Mouse (Mus musculus) thymus, postnatal 25 days (tissue): ENCODE data around the gene 1110059E24Rik.

ENCODE experiments used
- DNase-seq: peaks from one replicate; pipeline ENCODE4 v3.0.0; 2022

Gene 1110059E24Rik

DNA sequence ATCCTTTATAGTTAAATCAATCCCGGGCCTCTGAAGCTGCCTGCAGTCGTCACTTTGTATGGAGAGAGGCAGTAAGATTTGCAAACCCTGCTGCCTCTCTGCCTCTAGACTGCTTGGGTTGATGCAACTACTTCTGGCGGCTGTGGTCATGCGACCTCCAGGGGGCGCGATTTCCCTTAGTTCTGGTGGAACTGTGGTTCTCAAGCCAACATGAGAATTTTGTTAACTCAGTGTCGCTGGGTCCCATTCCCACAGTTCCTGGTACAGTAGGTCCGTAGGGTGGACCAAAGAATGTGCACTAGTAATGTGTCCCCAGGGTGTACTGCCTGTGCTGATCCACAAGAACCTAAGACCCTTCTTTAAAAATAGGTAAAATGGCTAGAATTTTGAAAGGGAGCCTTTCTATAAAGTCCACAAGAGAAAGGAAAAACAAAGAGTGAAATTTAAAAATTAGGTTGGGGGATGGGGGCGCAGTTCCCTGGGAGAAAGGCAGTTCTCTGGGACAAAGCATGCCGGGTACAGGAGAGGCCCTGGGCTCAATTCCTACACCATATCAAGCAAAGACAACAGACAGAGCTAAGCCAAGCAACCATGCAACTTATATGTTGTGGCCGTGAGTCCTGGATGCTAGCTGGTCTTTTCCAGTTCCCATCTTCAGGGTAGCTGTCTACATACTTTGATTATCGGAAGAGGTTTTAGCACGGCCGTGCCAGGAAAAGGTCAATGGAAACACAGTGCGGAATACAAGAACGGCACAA is 81.4 kb downstream of the 1110059E24Rik start:
- DNase-seq, result peak; percentile 83

DNA sequence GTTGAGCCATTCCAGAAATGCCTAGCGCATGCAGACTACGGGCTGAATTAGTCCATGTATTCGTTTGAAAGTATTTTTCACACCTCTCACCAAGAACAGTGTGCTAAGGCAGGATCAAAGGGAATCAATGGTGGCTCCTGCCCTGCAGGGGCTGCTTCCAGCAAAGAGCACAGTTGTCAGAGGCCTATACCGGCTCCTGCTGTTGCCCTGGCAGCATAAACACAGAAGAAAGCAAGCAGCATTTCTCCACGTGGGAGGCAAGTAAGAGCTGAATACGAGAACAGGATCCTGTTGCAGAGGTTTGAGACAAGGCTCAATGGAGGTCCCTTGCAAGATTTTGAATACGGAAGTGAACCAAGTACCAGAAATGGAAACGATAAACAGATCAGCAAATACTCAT is 82.0 kb downstream of the 1110059E24Rik start:
- DNase-seq, result no peak

DNA sequence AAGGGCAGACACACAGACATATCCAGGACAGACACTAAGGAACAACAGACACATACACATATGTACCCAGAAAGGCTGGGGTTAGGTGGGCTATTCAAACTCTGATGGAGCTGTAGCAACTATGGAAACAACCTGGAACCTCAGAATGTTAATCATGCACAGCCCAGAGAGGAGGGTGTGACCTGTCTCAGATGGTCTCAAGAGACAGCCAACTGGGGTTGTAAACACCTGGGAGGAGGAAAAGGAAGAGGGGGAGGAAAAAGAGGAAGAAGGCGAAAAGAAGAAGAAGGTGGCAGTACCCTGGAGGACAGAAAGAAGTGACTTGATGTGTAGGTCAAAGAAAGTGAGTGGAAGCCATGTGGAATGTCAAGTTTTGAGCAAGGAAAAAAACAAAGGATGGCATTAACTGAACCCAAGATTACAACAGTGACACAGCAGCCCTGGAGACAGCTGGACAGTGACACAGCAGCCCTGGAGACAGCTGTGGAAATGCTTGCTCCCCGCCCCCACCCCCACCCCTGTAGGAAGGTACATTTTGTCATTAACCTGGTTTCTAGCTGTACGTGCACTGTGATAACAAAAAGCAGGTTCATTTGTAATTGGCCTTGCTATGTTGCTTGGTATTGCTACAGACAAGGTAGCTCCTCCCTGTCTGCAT is 84.1 kb downstream of the 1110059E24Rik start:
- no peak for DNase-seq

DNA sequence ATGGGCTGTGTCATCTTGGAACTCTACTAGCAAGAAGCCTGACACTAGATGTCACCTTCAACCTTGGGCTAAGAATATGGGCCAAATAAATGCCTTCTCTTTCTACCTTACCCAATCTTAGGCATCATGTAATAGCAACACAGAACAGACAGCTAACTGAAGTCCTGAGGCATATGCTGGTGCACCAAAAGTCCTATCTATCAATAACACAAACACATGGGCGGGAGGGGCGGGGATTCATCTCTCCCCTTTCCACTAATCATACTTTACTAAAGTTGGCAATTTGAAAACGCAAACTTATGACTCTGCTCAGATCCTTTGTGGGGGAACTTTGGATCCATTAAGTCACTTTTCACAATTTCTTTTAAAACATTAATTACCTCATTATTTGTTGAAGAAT is 84.8 kb downstream of the 1110059E24Rik start:
- DNase-seq, result no peak

DNA sequence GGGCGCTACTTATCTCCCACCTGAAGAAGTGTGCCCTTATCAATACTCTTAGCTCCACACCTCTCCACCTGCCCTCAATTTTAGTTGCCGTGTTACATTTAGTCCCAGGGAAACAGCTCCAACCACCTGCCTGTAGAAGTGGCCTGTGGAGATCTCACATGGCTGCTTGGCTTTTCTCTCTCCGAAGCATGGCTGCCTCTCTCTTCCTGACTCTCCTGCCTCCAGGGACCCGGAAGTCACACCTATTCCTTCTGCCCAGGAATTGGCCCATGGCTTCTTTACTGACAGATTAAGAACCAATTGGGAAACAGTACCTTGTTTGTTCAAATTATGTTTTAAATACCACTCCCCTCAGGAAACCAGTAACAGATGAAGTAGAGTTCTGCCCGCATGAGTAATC is 86.3 kb downstream of the 1110059E24Rik start:
- DNase-seq, result no peak

GRCm38 (mm10) chr19:21564461-21564797 is 88.3 kb downstream of the 1110059E24Rik start:
- no peak for DNase-seq

GRCm38 (mm10) chr19:21563789-21564460 is 88.9 kb downstream of the 1110059E24Rik start:
- peak; percentile 73 for DNase-seq

DNA sequence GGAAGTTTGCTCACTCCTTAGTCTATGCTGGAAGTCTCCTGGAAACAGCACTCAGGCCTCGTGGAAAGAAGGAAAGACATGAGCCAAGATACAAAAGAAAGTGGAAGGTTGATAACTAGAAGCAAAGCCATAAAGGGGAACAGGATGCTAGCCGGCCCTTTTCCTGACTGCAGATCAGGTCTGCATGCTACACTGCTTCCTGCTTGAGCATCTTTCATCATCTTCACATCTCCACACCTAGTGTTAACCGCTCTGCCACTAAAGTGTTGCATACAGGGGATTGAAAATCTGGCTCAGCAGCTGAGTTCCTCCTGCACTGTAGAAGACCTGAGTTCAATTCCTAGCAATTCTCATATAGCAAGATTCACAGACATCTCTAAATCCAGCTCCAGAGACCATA is 89.8 kb downstream of the 1110059E24Rik start:
- no peak for DNase-seq

- no peak for DNase-seq
Observed at GRCm38 (mm10) chr19:21552801-21553200, 100.0 kb downstream of the 1110059E24Rik start.

- DNase-seq, result no peak
Observed at GRCm38 (mm10) chr19:21551921-21552536, 100.7 kb downstream of the 1110059E24Rik start.

DNA sequence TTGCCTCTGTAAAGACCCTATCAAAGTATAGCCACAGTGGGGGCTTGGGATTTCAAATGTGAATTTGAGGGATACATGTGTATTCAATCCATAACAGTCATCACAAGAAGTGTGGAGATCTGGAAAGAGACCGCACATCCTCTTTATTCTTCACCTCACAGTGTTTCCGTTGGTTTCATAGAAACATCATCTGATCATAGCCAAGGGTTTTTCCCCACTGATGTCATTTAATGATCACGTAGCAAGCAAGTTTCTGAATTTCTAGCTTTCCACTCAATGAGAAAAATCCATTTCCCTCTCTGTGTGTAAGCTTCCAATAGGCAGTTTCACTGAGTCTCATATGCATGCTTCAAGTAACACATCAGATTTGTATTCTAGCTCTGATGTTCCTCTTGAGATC is 103.1 kb downstream of the 1110059E24Rik start:
- no peak for DNase-seq

GRCm38 (mm10) chr19:21548947-21549346 is 103.8 kb downstream of the 1110059E24Rik start:
- DNase-seq, result no peak

GRCm38 (mm10) chr19:21537125-21537524 is 115.7 kb downstream of the 1110059E24Rik start:
- DNase-seq, result no peak
